Mouse (Mus musculus) spleen, adult 18-20 months (tissue): ENCODE data around the gene Stam2.

ENCODE experiments used
- DNase-seq, 2 experiments: peaks; one replicate each; pipeline ENCODE4 v3.0.0; 2022; ENCODE audit warnings: mixed read lengths in 2 of 2

Gene Stam2

GRCm38 (mm10) chr2:52742256-52743158 lies at the start of gene Stam2:
TSS of gene Stam2 (minus strand) at chr2:52742281.
- peak; percentile 81 to 92 for DNase-seq

GRCm38 (mm10) chr2:52785106-52785721 lies 43.1 kb upstream of the Stam2 start:
- no peak for DNase-seq

- DNase-seq, result no peak
These were observed 37.9 kb upstream of the Stam2 start for GRCm38 (mm10) chr2:52779987-52780386.

GRCm38 (mm10) chr2:52779381-52779780 lies 37.3 kb upstream of the Stam2 start:
- DNase-seq, result no peak

DNA sequence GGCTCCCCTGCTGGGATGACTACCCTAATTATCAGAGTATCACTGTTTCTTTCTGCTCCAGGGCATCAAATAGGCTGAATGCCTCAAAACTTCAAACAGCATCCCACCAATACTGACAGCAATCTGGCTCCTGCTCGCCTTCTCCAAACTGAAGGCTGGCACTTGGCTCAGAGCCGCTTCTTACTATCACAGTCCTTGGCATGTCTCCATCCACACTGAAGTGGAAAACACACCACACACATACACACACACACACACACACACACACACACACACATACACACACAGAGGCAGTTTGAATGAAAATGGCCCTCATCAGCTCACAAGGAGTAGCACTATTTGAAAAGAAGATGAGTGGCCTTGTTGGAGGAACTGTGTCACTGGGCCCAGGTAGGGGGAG lies 35.8 kb upstream of the Stam2 start:
- DNase-seq, result no peak

DNA sequence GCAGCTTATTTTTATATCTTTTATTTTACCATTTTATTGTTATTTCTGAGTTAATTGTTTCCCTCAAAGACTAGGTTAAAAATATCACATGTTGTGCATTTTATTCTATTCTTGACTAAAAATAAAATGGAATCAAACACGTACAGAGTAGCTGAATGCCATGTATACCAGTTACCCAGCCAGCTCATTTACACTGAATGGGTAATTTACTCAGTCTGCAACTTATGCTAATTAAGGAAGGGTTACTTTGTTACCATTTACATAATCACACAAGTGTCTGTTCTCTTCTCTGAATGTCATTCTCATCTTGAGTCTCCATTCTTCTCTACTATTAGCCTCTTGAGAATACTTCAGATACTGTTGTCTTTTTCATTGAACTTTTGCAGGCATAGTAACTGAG lies 32.3 kb upstream of the Stam2 start:
- DNase-seq, result no peak

DNA sequence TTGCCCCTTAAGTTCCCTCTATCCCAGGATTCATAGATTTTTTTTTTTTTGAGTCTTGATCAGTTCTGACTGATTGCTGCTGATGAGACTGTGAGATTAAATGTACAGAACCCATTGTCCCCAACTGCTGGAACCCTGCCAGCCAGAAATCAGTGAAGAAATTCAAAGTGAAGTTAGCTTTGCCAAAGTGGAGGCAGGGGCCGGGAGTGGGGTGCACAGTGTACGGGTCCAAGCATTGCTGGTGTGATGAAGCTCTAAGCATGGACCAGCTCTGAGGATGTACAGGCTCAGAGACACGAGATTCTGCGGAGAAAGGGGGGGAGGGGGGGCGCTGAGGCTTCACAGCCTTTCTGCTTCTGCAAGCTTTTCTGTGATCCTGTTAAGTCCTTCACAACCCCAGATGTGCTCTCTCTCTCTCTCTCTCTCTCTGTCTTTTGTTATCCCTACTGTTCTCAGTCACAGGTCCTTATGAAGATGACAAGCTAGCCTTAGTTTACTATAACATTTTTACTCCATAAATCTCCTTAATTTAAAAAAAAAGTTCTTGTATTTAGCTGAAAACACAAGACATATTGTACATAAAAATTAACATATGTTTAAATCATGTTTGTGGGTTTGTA lies 30.8 kb upstream of the Stam2 start:
- no peak for DNase-seq

- no peak for DNase-seq
These were observed 23.0 kb upstream of the Stam2 start for GRCm38 (mm10) chr2:52765130-52765529.

GRCm38 (mm10) chr2:52763891-52764290 lies 21.8 kb upstream of the Stam2 start:
- DNase-seq, result no peak

DNA sequence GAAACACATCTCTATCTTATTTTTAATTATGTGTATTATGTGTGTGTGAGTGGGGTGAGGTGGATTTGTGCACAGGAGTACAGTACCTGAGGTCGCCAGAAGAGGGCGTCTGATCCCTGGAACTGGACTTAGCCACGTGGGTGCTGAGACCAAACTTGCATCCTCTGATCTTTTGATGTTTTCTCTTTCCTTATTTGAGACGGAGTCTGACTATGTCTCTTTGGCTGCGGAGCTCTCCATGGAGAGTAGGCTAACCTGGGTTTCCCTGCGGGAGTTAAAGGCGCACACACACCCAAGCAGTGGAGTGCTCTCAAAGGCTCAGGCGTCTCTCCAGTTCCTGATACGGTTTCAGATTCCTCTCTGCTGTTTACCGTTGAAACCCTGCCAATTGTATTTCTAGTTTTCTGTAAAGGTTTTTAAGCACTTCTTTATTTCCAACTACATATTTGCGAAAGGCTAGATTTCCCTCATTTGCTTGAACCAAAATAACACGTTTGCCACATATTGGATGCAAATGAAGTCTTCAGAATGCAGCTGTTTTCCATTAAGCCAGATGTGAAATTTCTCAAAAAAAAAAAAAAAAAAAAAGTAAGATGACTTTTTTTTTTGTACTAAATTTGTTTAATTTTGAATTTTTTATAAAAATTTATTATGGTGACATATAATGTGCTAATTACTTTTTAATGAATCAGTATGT lies 21.1 kb upstream of the Stam2 start:
- DNase-seq, result peak; percentile 30 to 68

- no peak for DNase-seq
These were observed 20.4 kb upstream of the Stam2 start for GRCm38 (mm10) chr2:52762529-52762928.

DNA sequence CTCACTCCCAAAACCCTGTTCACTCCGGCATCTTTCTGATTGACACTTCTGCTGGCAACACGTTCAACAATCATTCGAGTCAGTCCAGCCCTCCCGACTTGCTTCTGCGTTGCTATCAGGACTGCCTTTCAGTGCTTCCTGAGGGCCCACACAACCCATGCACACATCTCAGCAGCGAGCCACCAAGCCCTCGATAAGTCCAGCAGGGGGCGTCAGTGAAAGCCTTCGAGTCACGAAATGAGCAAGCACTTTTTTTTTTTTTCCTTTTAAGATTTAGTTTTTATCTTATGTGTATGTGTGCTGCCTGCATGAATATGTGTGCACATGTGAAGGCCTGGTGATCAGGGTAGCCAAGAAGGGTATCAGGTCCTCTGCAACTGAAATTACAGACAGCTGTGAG lies 16.5 kb upstream of the Stam2 start:
- DNase-seq, result peak in 1 of 2 experiments; percentile 32

DNA sequence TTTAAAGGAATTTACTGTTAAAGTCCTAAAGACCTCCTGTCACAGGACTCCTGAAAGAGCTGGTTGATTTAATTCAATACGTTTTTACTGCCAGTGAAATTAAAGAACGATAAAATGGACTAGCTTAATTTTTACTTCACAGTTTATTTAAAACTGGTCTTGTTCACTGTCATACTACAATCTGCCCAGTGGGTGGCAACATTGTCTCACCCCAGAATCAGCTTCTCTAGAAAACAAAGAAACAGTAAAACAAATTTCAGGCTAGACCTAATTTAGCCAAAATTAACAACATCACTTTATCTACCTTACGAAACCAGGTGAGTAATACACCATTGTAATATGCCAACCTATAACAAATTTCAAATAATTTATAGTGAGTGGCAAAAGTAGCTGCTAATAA lies 14.6 kb upstream of the Stam2 start:
- DNase-seq, result no peak

DNA sequence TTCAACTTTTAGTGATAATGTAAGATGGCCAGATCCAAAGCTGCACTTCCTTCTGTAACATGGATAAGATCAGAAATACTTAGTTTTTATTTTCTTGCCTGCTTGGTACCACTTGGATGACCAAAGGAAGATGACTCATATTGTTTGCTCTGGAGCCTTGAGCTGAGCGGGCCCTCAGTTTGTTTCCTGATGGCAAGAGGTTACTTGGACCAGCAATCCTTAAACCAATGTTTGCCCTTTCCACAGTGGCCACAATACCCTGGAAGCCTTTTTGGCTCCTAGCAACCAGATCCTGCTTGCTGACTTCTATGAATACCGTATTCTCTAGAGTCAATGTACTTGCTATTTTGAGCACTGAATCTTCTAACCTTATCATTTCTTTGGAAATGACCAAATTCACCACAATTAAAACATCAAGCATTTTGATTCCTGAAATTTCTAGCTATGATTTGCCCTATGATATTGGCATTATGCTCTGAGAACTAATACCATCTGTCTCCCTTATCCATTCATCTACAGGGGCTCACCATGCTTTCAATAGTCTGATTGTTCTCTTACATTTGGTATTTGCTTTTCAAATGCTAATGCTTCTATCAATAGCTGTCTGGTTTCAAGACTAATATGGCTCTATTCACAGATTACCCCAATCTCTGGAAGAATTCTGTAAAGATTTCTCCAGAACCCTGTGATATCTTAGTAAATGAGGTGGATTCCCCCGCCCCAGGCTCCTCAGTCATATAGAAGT lies 11.7 kb upstream of the Stam2 start:
- DNase-seq, result no peak

- no peak for DNase-seq
These were observed 2.0 kb upstream of the Stam2 start for GRCm38 (mm10) chr2:52744099-52744498.

GRCm38 (mm10) chr2:52741681-52742255 lies 313 bp downstream of the Stam2 start:
- no peak for DNase-seq

DNA sequence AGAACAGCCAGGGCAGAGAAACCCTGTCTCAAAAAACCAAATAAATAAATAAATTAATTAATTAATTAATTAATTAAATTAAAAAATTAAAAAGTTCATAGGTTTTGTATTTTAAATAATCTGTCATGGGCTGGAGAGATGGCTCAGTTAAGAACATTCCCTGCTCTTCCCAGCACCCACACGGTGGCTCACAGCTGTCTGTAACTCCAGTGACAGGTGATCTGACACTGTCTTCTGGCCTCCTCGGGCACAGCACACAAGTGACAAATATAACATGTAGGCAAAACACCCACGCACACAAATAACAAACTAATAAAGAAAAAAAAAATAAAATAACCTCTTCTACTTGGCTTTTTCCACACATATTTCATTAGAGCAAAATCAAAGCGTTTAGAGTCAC lies 1.5 kb downstream of the Stam2 start:
- DNase-seq, result no peak

- no peak for DNase-seq
These were observed 7.6 kb downstream of the Stam2 start for GRCm38 (mm10) chr2:52734504-52734903.

- no peak for DNase-seq
These were observed 8.4 kb downstream of the Stam2 start for GRCm38 (mm10) chr2:52733659-52734058.

DNA sequence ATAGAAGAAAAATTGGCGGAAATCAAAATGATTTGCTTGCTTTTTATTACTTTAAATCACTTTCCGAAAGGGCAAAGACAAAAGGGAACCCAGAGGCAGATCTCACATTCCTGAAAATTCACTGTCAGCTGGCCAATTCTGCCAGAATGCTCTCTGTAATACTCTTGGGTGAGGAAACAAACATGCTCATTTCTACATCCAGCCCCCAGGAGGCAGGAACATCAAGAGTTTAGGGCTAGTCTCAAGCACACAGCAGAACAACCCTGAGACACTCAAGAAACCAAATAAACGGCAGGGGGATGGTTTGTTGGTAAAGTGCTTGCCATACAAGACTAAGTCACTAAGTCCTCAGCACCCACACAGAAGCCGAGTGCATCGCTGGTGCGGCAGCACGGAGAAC lies 9.5 kb downstream of the Stam2 start:
- no peak for DNase-seq

- DNase-seq, result no peak
These were observed 10.1 kb downstream of the Stam2 start for GRCm38 (mm10) chr2:52732001-52732400.

DNA sequence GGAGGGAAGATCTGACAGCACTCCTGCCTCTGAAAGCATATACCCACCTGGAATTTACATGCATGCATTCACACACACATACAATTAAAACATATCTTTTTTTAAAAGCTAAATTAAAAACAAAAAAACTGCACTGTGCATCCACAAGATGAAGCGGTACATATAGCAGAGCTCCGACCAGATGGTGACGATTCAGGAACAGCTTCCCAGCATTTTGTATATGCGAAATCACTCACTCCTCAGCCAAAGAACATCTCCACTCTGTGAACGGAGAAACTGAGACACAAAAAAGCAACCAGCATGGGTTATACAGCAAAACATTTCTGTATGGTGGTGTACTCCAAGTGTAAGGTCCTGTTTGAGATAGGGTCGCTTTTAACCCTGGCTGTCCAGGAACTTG lies 11.2 kb downstream of the Stam2 start:
- no peak for DNase-seq
